Mouse (Mus musculus) hindbrain, postnatal 0 days (tissue): ENCODE data around the gene Shoc2. TPM values are rescaled to one million over a fixed set of nuclear protein-coding genes. Genes with fewer than 3 reads are reported as not detected.

ENCODE experiments used
- ATAC-seq: fragments of 200-750 bp; cut with Nextera tagmentation; 2 replicates; pipeline ENCODE4 v1.8.0; 2017; ENCODE audit warnings: mild to moderate bottlenecking, moderate TSS enrichment, moderate library complexity
- DNase-seq: peaks from one replicate; pipeline ENCODE4 v3.0.0-alpha.2; 2015; ENCODE audit warnings: low spot score
- H3K27ac ChIP-seq: fragments of 300-500 bp; sonication (generic); 2 replicates; pipeline ENCODE4 v1.5.1; 2014; ENCODE audit warnings: mild to moderate bottlenecking
- H3K27me3 ChIP-seq: fragments of 300-500 bp; sonication (generic); 2 replicates; pipeline ENCODE4 v1.6.1; 2014; ENCODE audit warnings: low read length, mixed read lengths; ENCODE audit not compliant: insufficient read depth
- H3K36me3 ChIP-seq: fragments of 300-500 bp; sonication (generic); 2 replicates; pipeline ENCODE4 v1.6.1; 2014; ENCODE audit warnings: low read length, mixed read lengths; ENCODE audit not compliant: insufficient read depth
- H3K4me1 ChIP-seq: fragments of 300-500 bp; sonication (generic); 2 replicates; pipeline ENCODE4 v1.6.1; 2014; ENCODE audit warnings: antibody characterized with exemption, low read length, mixed read lengths; ENCODE audit not compliant: insufficient read depth
- H3K4me2 ChIP-seq: fragments of 300-500 bp; sonication (generic); 2 replicates; pipeline ENCODE4 v1.6.1; 2014; ENCODE audit warnings: low read depth, mild to moderate bottlenecking, low read length, moderate library complexity, mixed read lengths
- H3K4me3 ChIP-seq: fragments of 300-500 bp; sonication (generic); 2 replicates; pipeline ENCODE4 v1.5.1; 2014; ENCODE audit warnings: low read length
- H3K9ac ChIP-seq: fragments of 300-500 bp; sonication (generic); replicated peaks from 2 replicates; pipeline ENCODE4 v1.6.1; 2014; ENCODE audit warnings: mild to moderate bottlenecking, low read length, moderate library complexity, mixed read lengths
- H3K9me3 ChIP-seq: fragments of 300-500 bp; sonication (generic); 2 replicates; pipeline ENCODE4 v1.6.1; 2016; ENCODE audit warnings: low read length, mixed read lengths
- CTCF ChIP-seq: IDR thresholded peaks from 2 replicates; pipeline ENCODE4 v1.5.1; 2016; ENCODE audit warnings: antibody characterized with exemption, control low read depth, low read depth
- WGBS: fragments of 180-500 bp; shearing (Covaris S2); extraction: QIAGEN DNeasy Blood & Tissue Kit; methylation state at CpG from one replicate; pipeline ENCODE4 v1.1.7; 2014; 5-methylcytosine and 5-hydroxymethylcytosine counted together
- polyA plus RNA-seq: library from polyadenylated mRNA; unstranded; fragments of >200 nt; fragmentation: Nextera tagmentation; extraction: Ambion mirVana; gene quantifications from 2 replicates; pipeline ENCODE4 v1.2.1, GENCODE M21; 2015
- total RNA-seq: library from RNA; depleted of rRNA; stranded (reverse); fragments of >200 nt; gene quantifications from 2 replicates; pipeline ENCODE4 v1.2.3, GENCODE M21; 2014

The Shoc2 gene
- total and polyA plus RNA-seq, 2 experiments from 2014 or later: 47.7 to 69.8 TPM

- Histone ChIP-seq H3K27ac (no peak overlapping the region), H3K4me2 (no peak overlapping the region), H3K9ac (no peak overlapping the region), H3K4me1 (0 out of 2 replicates have a peak, but pooled peaks cover 2% of the 10 kb centered on the region), H3K4me3 (no peak overlapping the region), H3K9me3 (no peaks in the 10 kb centered on the region), H3K36me3 (no peaks in the 10 kb centered on the region), H3K27me3 (peaks cover 3% of the 10 kb centered on the region; the same call in 1 of the 2 replicates)
- ATAC-seq (no peak), DNase-seq (peak; percentile 19)
- no peak for TF ChIP-seq CTCF
- WGBS: 38% methylated on average over 5 of the region's 5 CpGs
Measured at GRCm38 (mm10) chr19:54041029-54041367, 96.9 kb downstream of the Shoc2 start.

DNA sequence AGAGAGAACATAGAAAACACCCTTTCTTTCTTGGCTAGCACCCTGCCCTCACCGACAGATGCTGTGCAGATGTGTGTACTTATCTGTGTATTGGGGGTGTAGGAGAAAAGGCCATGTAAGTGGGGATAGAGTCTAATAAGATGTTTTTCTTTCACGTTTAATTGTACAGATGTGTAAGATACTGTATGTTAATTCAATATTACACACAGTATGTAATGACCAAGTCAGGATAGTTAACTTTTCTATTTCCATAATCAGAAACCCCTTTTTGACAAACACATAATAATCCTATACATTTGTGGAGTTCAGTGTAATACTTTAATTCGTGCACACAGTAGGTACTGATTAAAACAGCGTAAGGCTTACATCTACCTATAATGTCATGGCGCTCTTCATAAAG is 99.7 kb downstream of the Shoc2 start, which contains the start of gene Adra2a:
Gene Adra2a, plus strand, starts transcription at position 301 of the 400 bp plus-strand sequence.
- Histone ChIP-seq H3K4me2 (peak within 1 kb of the TSS; percentile 98), H3K9me3 (no peaks in the 10 kb centered on the region), H3K4me1 (0 out of 2 replicates have a peak, but pooled peaks cover 6% of the 10 kb centered on the region), H3K27me3 (peaks cover 6% of the 10 kb centered on the region; the same call in 1 of the 2 replicates), H3K27ac (peak within 1 kb of the TSS; percentile 67), H3K9ac (peak within 1 kb of the TSS; percentile 60), H3K36me3 (no peaks in the 10 kb centered on the region), H3K4me3 (peak within 1 kb of the TSS; percentile 64)
- DNase-seq (no peak), ATAC-seq (no peak)
- 77% methylated on average over 5 of the region's 5 CpGs for WGBS
- no peak for TF ChIP-seq CTCF

GRCm38 (mm10) chr19:54044507-54045371 is 100.6 kb downstream of the Shoc2 start:
- peak; percentile 93 for TF ChIP-seq CTCF
- Histone ChIP-seq H3K36me3 (no peaks in the 10 kb centered on the region), H3K9ac (peak overlapping the region; percentile 60), H3K4me2 (peak overlapping the region; percentile 98), H3K4me3 (peak overlapping the region; percentile 64), H3K27ac (peak overlapping the region; percentile 67), H3K4me1 (0 out of 2 replicates have a peak, but pooled peaks cover 6% of the 10 kb centered on the region), H3K27me3 (peaks cover 6% of the 10 kb centered on the region; the same call in 1 of the 2 replicates), H3K9me3 (no peaks in the 10 kb centered on the region)
- DNase-seq: peak; percentile 94
- peak; percentile 87 for ATAC-seq
- WGBS: under 1% methylated on average over 58 of the region's 59 CpGs

GRCm38 (mm10) chr19:54045412-54045811 is 101.3 kb downstream of the Shoc2 start:
- Histone ChIP-seq H3K27ac (peak overlapping the region; percentile 67), H3K9ac (peak overlapping the region; percentile 60), H3K4me2 (peak overlapping the region; percentile 98), H3K4me1 (0 out of 2 replicates have a peak, but pooled peaks cover 6% of the 10 kb centered on the region), H3K4me3 (peak overlapping the region; percentile 64), H3K27me3 (peaks cover 6% of the 10 kb centered on the region; the same call in 1 of the 2 replicates), H3K36me3 (no peaks in the 10 kb centered on the region), H3K9me3 (no peaks in the 10 kb centered on the region)
- TF ChIP-seq CTCF: no peak
- WGBS: under 1% methylated on average over 29 of the region's 29 CpGs
- DNase-seq (peak; percentile 26), ATAC-seq (peak; percentile 38)

DNA sequence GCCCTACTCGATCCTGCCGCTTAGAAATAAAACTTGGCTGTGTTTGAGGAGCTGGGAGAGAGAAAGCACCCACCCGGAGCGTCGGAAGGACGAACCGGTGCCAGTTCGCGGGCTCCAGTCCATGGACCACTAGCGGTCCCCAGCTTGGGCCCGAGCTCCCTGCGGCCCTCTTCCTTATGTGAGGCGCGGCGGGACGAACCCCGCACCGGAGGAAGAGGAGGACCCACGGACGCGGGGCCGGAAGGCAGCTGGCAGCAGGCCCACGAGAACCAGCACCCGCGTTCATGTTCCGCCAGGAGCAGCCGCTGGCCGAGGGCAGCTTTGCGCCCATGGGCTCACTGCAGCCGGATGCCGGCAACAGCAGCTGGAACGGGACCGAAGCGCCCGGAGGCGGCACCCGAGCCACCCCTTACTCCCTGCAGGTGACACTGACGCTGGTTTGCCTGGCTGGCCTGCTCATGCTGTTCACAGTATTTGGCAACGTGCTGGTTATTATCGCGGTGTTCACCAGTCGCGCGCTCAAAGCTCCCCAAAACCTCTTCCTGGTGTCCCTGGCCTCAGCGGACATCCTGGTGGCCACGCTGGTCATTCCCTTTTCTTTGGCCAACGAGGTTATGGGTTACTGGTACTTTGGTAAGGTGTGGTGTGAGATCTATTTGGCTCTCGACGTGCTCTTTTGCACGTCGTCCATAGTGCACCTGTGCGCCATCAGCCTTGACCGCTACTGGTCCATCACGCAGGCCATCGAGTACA is 102.0 kb downstream of the Shoc2 start:
- H3K27ac ChIP-seq: peak overlapping the region; percentile 67
- ATAC-seq (no peak), DNase-seq (peak; percentile 29)
- H3K9me3 ChIP-seq: no peaks in the 10 kb centered on the region
- peak overlapping the region; percentile 64 for H3K4me3 ChIP-seq
- 2% methylated on average over 54 of the region's 55 CpGs for WGBS
- H3K36me3 ChIP-seq: no peaks in the 10 kb centered on the region
- H3K27me3 ChIP-seq: peaks cover 6% of the 10 kb centered on the region; the same call in 1 of the 2 replicates
- peak overlapping the region; percentile 60 for H3K9ac ChIP-seq
- H3K4me2 ChIP-seq: peak overlapping the region; percentile 98
- TF ChIP-seq CTCF: no peak
- 0 out of 2 replicates have a peak, but pooled peaks cover 6% of the 10 kb centered on the region for H3K4me1 ChIP-seq

DNA sequence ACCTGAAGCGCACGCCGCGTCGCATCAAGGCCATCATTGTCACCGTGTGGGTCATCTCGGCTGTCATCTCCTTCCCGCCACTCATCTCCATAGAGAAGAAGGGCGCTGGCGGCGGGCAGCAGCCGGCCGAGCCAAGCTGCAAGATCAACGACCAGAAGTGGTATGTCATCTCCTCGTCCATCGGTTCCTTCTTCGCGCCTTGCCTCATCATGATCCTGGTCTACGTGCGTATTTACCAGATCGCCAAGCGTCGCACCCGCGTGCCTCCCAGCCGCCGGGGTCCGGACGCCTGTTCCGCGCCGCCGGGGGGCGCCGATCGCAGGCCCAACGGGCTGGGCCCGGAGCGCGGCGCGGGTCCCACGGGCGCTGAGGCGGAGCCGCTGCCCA is 102.6 kb downstream of the Shoc2 start:
- H3K9ac ChIP-seq: peak overlapping the region; percentile 60
- H3K36me3 ChIP-seq: no peaks in the 10 kb centered on the region
- peak overlapping the region; percentile 67; the same call in 1 of the 2 replicates for H3K27ac ChIP-seq
- WGBS: under 1% methylated on average over 46 of the region's 46 CpGs
- peak; percentile 39 for DNase-seq
- H3K4me2 ChIP-seq: peak overlapping the region; percentile 98
- ATAC-seq: no peak
- peaks cover 6% of the 10 kb centered on the region; the same call in 1 of the 2 replicates for H3K27me3 ChIP-seq
- H3K4me3 ChIP-seq: peak overlapping the region; percentile 64
- TF ChIP-seq CTCF: no peak
- no peaks in the 10 kb centered on the region for H3K9me3 ChIP-seq
- 0 out of 2 replicates have a peak, but pooled peaks cover 6% of the 10 kb centered on the region for H3K4me1 ChIP-seq
